Comparison of ENCODE assay signal across 10 mouse cellular contexts in the genomic region with DNA sequence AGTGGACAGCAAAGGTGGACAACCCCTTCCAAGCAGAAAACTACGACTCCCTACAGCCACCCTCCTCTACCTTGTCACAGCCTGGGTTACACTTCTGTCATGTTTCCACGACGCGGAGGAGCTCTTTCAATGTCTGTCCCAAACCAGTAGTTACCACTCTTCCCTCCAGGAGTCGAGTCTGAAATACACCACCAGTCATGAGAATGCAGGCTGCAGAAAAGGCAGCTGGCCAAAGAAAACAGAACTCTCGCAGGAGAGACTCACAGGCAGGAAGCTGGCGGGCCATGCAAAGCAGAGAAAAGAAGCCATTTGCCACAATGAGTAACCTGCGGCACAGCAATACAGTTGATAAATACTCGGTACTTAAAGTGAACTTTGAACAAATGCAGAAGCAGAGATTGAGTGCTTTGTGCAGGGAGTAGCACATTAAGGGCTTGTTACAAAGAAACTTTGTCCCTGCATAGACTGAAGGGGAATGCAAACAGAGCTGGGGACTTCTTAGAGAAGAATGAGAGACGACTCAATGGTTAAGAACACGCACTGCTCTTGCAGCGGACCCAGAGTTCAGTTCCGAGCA. TPM values are rescaled to one million over a fixed set of nuclear protein-coding genes. Genes with fewer than 3 reads are reported as not detected.
DNase-seq lines count a peak whose midpoint lies in the region; ATAC-seq lines count a peak whose summit lies in the region.
"Had no signal": no experiment of that assay in that cellular context is flagged by ENCODE, and none has a peak within 500 bp of the region (broad histone marks: within the 10 kb centered on the region; RNA-seq: fewer than 3 reads in every experiment).

No protein-coding gene starts in this region.

- intact Hi-C loops in gastrocnemius, postnatal 36 days (cut with DNase I), result no loop called here

- H3K4me3 ChIP-seq in kidney, embryonic 16.5 days (ENCODE audit: low read length), result no peak overlapping the region
- H3K4me3 ChIP-seq: embryonic facial prominence, embryonic 15.5 days had no signal

- no peak overlapping the region for H3K9ac ChIP-seq in kidney, embryonic 16.5 days (replicated peaks; ENCODE audit: low read length)
- H3K9ac ChIP-seq: embryonic facial prominence, embryonic 15.5 days had no signal

- peak; percentile 51 for DNase-seq in adrenal gland, postnatal 10 days
- DNase-seq in adrenal gland, adult 8-10 months, result no peak
- DNase-seq in urinary bladder, postnatal 14 days (ENCODE audit: low spot score), result peak; percentile 7
- no peak for DNase-seq in urinary bladder, postnatal 10 days (ENCODE audit: low spot score)
- peak; percentile 18 for DNase-seq in yolk sac, embryonic 10.5 days (ENCODE audit: low spot score)
- DNase-seq in thymus, postnatal 10 days (ENCODE audit: low spot score in 2 of 2), result no peak
- DNase-seq in gastrocnemius, postnatal 36 days, result no peak

- no peaks in the 10 kb centered on the region for H3K27me3 ChIP-seq in kidney, embryonic 16.5 days (ENCODE audit: insufficient read depth, low read length)
- H3K27me3 ChIP-seq: embryonic facial prominence, embryonic 15.5 days had no signal

- peak; percentile 69 for ATAC-seq in kidney, embryonic 16.5 days (ENCODE audit: low FRiP score, low TSS enrichment)
- ATAC-seq: activated CD4-positive, CD25-positive, alpha-beta regulatory T cell, adult 4 months had no signal

- H3K36me3 ChIP-seq in kidney, embryonic 16.5 days (ENCODE audit: insufficient read depth, low read length), result no peaks in the 10 kb centered on the region
- H3K36me3 ChIP-seq: embryonic facial prominence, embryonic 15.5 days had no signal

- peak overlapping the region; percentile 8; the same call in 1 of the 2 replicates for H3K27ac ChIP-seq in kidney, embryonic 16.5 days (ENCODE audit: low read length)
- H3K27ac ChIP-seq: embryonic facial prominence, embryonic 15.5 days had no signal

- WGBS in kidney, embryonic 16.5 days, result 26% methylated on average over 13 of the region's 13 CpGs

- H3K4me1 ChIP-seq in kidney, embryonic 16.5 days (ENCODE audit: insufficient read depth, low read length), result peaks cover 14% of the 10 kb centered on the region
- H3K4me1 ChIP-seq: embryonic facial prominence, embryonic 15.5 days had no signal

- peak overlapping the region; percentile 11; the same call in 1 of the 2 replicates for H3K4me2 ChIP-seq in kidney, embryonic 16.5 days (replicated peaks; ENCODE audit: low read depth, low read length)
- H3K4me2 ChIP-seq: embryonic facial prominence, embryonic 15.5 days had no signal

- H3K9me3 ChIP-seq in kidney, embryonic 16.5 days (ENCODE audit: low read length), result no peaks in the 10 kb centered on the region
- H3K9me3 ChIP-seq: embryonic facial prominence, embryonic 15.5 days had no signal

RNA-seq across cellular contexts. Expression of gene St8sia2, which starts 30.2 kb away (rescaled TPM):
- 1 to 10 TPM; 1.4 to 2.4 TPM for total RNA-seq in adrenal gland, postnatal 10 days (2021)
- 1 to 10 TPM in 2 of 4 experiments, under 1 TPM in 2; 0.49 to 1.1 (median 0.83) TPM for total RNA-seq in adrenal gland, adult 8-10 months (2022)
- polyA plus RNA-seq in kidney, embryonic 16.5 days (2015; fragmentation: Nextera tagmentation; extraction: Ambion mirVana), result 9.2 and 13.7 TPM in 2 replicates
- under 1 TPM; 0.32 to 0.59 TPM for total RNA-seq in gastrocnemius, postnatal 36 days (2021)
- polyA plus RNA-seq: activated CD4-positive, CD25-positive, alpha-beta regulatory T cell, adult 4 months had no signal

Comparison
In these comparisons a context has a peak if more than half of its experiments do, and no peak if none do; other contexts are left out.
1. DNase-seq: peak in adrenal gland, postnatal 10 days (single experiment), urinary bladder, postnatal 14 days (single experiment) and yolk sac, embryonic 10.5 days (single experiment); none in adrenal gland, adult 8-10 months (single experiment), urinary bladder, postnatal 10 days (single experiment), thymus, postnatal 10 days (0 of 2) and gastrocnemius, postnatal 36 days (0 of 2).